Mouse (Mus musculus): ENCODE data around the gene Hist1h3h. TPM values are rescaled to one million over a fixed set of nuclear protein-coding genes. Genes with fewer than 3 reads are reported as not detected.

The Hist1h3h gene
- polyA plus RNA-seq (2012; ENCODE audit: insufficient read depth, insufficient read length, missing spikeins), result 6.9 TPM in 1 of 2 replicates, not detected in the other

DNA sequence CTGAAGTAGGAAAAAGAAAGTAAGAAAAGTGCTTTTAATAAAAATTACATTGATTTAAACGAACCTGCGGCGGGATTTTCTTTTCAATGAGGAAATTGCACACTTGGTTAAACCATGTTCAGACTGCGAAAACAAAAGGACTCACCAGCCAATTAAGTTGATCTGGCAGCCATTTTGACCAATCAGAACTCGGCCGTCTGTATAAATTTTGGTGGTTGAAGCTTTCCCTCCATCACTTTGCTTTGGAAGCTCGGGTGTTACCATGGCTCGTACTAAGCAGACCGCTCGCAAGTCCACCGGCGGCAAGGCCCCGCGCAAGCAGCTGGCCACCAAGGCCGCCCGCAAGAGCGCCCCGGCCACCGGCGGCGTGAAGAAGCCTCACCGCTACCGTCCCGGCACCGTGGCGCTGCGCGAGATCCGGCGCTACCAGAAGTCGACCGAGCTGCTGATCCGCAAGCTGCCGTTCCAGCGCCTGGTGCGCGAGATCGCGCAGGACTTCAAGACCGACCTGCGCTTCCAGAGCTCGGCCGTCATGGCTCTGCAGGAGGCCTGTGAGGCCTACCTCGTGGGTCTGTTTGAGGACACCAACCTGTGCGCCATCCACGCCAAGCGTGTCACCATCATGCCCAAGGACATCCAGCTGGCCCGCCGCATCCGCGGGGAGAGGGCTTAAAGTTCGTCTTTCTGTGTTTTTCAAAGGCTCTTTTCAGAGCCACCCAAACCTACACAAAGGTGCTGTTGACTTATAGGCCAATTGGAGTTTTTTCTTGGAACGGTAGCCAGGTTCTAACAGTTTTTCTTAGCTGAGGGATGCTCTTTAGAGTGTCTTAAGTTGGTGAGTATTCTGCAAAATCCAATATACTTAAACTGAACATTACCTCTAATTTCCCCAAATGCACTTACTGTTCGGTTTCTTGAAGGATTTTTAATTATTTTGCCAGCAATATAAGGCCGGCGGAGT, at the start of gene Hist1h3h:
TSS of gene Hist1h3h (plus strand) at position 263 of the 961 bp plus-strand sequence.
- Histone ChIP-seq H3K4me1 (ENCODE audit: control insufficient read depth, insufficient read depth, low read length) (peaks cover 15% of the 10 kb centered on the region), H3K27ac (ENCODE audit: insufficient read depth, low read depth, low read length) (peak within 1 kb of the TSS; percentile 90), H3K4me3 (ENCODE audit: insufficient read depth, low read length) (peak within 1 kb of the TSS; percentile 64)

- H3K27ac ChIP-seq (ENCODE audit: insufficient read depth, low read depth, low read length), result no peak within 1 kb of the TSS
- TF ChIP-seq POLR2A (IDR thresholded peaks at IDR 0.05; ENCODE audit: borderline replicate concordance, low read depth, low read length) (no peak), CTCF (IDR thresholded peaks at IDR 0.05; ENCODE audit: low read depth, low read length) (no peak)
- H3K4me3 ChIP-seq (ENCODE audit: insufficient read depth, low read length), result no peak within 1 kb of the TSS
- no peaks in the 10 kb centered on the region for H3K4me1 ChIP-seq (ENCODE audit: control insufficient read depth, insufficient read depth, low read length)
Measured at GRCm38 (mm10) chr13:21677305-21677704, 40.2 kb upstream of the Hist1h3h start, which contains the start of gene Olfr1360. Gene Olfr1360, minus strand, starts transcription at chr13:21677405.

DNA sequence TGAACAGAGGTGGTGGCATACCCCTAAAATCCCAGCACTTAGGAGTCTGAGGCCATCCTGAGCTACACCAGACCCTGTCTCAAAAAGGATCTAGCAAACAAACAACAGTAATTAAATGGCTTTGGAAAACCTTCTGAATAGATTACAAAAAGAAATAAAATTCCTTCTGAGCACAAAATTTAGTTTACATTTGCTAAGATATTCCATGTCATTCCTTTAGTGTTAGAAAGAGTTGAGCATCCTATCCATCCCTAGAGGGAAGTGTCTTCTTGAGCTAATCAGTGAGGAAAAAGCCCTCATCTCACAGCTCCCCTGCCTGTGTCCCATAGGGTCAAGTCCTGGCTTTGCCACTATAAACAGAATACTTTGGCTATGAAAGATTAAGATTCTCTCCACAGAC, 19.6 kb upstream of the Hist1h3h start, which contains the start of gene Olfr1359:
TSS of gene Olfr1359 (plus strand) at position 301 of the 400 bp plus-strand sequence.
- H3K4me3 ChIP-seq (ENCODE audit: insufficient read depth, low read length), result no peak within 1 kb of the TSS
- no peak for TF ChIP-seq CTCF (IDR thresholded peaks at IDR 0.05; ENCODE audit: low read depth, low read length)
- no peak for TF ChIP-seq POLR2A (IDR thresholded peaks at IDR 0.05; ENCODE audit: borderline replicate concordance, low read depth, low read length)
- no peaks in the 10 kb centered on the region for H3K4me1 ChIP-seq (ENCODE audit: control insufficient read depth, insufficient read depth, low read length)
- H3K27ac ChIP-seq (ENCODE audit: insufficient read depth, low read depth, low read length), result no peak within 1 kb of the TSS

DNA sequence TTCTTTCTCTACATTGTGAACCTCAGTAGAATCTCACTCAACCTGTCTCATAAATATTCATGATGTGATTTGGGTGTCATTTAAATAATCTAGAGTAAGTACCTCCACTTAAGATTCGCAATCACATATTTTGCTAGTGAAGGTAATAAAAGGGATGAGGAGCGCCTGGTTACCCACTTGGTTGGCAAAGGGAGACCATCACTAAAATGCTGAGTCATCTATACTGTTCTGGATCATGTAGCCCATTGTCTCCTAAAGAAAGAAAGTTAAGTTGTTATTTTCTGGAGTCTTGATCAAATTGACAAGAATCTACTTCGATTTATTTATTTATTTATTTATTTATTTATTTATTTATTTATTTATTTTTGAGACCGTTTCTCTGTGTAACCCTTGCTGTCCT, 10.8 kb upstream of the Hist1h3h start:
- Histone ChIP-seq H3K4me3 (ENCODE audit: insufficient read depth, low read length) (no peak overlapping the region), H3K4me1 (ENCODE audit: control insufficient read depth, insufficient read depth, low read length) (no peaks in the 10 kb centered on the region), H3K27ac (ENCODE audit: insufficient read depth, low read depth, low read length) (no peak overlapping the region)
- no peak for TF ChIP-seq CTCF (IDR thresholded peaks at IDR 0.05; ENCODE audit: low read depth, low read length)
- no peak for TF ChIP-seq POLR2A (IDR thresholded peaks at IDR 0.05; ENCODE audit: borderline replicate concordance, low read depth, low read length)

DNA sequence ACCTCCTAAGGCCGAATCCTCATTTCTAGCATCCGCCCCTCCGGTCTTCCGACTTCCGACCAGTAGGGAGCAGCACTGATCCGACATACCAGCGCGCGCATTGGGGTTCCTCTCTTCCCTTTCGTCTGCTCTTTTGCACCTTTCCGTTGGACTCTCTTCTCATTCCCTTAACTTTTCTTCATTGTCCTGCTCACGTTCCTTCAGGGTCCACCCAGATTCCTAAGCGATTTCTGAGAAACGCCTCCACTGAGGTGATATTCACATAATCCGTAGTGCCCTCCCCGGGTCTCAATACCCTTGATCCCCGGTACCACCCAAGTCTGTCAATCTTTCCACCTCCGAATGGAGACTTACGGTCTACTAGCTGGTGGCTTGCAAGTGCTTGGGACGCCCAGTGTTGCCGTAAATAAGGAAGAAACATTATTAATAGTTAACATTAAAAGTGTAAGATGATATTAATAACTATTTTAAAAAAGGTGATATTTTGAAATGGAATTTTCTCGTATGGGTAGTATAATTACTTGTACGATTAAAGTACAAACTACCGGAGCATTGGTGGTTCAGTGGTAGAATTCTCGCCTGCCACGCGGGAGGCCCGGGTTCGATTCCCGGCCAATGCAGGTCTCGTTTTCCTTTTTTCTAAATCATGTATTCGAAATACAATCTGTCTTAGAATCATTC, 7.3 kb upstream of the Hist1h3h start:
- peak overlapping the region; percentile 88 for H3K4me3 ChIP-seq (ENCODE audit: insufficient read depth, low read length)
- TF ChIP-seq POLR2A (IDR thresholded peaks at IDR 0.05; ENCODE audit: borderline replicate concordance, low read depth, low read length) (no peak), CTCF (IDR thresholded peaks at IDR 0.05; ENCODE audit: low read depth, low read length) (peak; percentile 69)
- H3K27ac ChIP-seq (ENCODE audit: insufficient read depth, low read depth, low read length), result peak overlapping the region; percentile 31; the same call in 1 of the 2 replicates
- H3K4me1 ChIP-seq (ENCODE audit: control insufficient read depth, insufficient read depth, low read length), result no peaks in the 10 kb centered on the region

DNA sequence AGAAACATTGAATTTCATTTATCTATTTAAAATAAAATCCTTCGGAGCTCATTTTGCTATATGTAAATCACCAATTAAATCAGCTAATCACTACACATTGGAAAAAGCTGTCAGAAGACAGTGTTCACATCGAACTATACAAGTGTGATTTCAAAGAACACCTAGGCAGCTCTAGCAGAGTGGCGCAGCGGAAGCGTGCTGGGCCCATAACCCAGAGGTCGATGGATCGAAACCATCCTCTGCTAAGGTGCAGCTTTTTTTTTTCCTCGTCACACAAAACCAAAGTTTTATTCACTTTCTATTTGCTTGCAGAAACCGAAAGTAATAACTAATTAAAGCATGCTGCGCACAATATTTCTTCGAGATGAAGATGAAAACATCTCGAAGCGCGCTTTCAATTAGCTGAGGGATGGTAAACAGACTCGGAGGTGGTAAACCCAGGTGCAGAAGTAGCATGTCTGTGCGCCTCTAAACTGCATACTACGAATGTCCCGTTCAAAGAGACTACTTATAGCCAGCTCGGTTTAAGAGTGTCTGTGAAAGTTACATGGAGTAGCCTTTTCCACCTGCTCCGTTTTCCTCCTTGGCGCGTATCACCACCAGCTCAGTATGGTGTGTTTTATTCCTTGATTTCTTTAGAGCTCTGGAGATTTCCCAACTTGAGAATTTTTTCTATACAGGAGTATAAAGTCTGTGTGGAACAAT, 6.5 kb upstream of the Hist1h3h start:
- Histone ChIP-seq H3K27ac (ENCODE audit: insufficient read depth, low read depth, low read length) (no peak overlapping the region), H3K4me1 (ENCODE audit: control insufficient read depth, insufficient read depth, low read length) (no peaks in the 10 kb centered on the region), H3K4me3 (ENCODE audit: insufficient read depth, low read length) (peak overlapping the region; percentile 70)
- TF ChIP-seq POLR2A (IDR thresholded peaks at IDR 0.05; ENCODE audit: borderline replicate concordance, low read depth, low read length) (no peak), CTCF (IDR thresholded peaks at IDR 0.05; ENCODE audit: low read depth, low read length) (no peak)

DNA sequence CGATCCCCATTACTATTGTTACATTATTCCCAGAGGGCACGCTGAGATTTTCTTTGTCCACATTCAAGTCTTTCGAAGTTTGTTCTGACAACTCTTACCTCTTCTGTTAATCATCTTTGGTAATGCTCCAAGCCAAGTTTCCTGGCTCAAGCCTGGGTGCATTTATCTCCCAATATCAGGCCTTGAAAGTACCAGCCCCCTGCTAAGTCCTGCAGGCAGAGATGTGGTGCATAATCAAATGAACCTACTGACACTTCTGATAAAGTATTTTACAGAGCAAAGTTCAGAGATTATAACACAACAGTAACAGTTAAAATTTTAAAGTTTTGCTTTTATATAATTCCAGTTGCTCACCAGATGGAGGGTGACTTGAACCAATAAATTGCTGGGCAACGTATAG, 5.8 kb upstream of the Hist1h3h start:
- H3K27ac ChIP-seq (ENCODE audit: insufficient read depth, low read depth, low read length), result no peak overlapping the region
- peak overlapping the region; percentile 70 for H3K4me3 ChIP-seq (ENCODE audit: insufficient read depth, low read length)
- TF ChIP-seq CTCF (IDR thresholded peaks at IDR 0.05; ENCODE audit: low read depth, low read length) (no peak), POLR2A (IDR thresholded peaks at IDR 0.05; ENCODE audit: borderline replicate concordance, low read depth, low read length) (no peak)
- no peaks in the 10 kb centered on the region for H3K4me1 ChIP-seq (ENCODE audit: control insufficient read depth, insufficient read depth, low read length)

GRCm38 (mm10) chr13:21714725-21715124, 2.7 kb upstream of the Hist1h3h start:
- Histone ChIP-seq H3K4me1 (ENCODE audit: control insufficient read depth, insufficient read depth, low read length) (peaks cover 6% of the 10 kb centered on the region; the same call in 1 of the 2 replicates), H3K27ac (ENCODE audit: insufficient read depth, low read depth, low read length) (no peak overlapping the region), H3K4me3 (ENCODE audit: insufficient read depth, low read length) (peak overlapping the region; percentile 52)
- TF ChIP-seq CTCF (IDR thresholded peaks at IDR 0.05; ENCODE audit: low read depth, low read length), result no peak
- no peak for TF ChIP-seq POLR2A (IDR thresholded peaks at IDR 0.05; ENCODE audit: borderline replicate concordance, low read depth, low read length)

- Histone ChIP-seq H3K4me3 (ENCODE audit: insufficient read depth, low read length) (peak overlapping the region; percentile 52), H3K4me1 (ENCODE audit: control insufficient read depth, insufficient read depth, low read length) (peaks cover 11% of the 10 kb centered on the region), H3K27ac (ENCODE audit: insufficient read depth, low read depth, low read length) (peak overlapping the region; percentile 68)
- TF ChIP-seq CTCF (IDR thresholded peaks at IDR 0.05; ENCODE audit: low read depth, low read length) (no peak), POLR2A (IDR thresholded peaks at IDR 0.05; ENCODE audit: borderline replicate concordance, low read depth, low read length) (no peak)
Measured at GRCm38 (mm10) chr13:21715131-21715863, 2.2 kb upstream of the Hist1h3h start.

- Histone ChIP-seq H3K4me3 (ENCODE audit: insufficient read depth, low read length) (peak within 1 kb of the TSS; percentile 62), H3K4me1 (ENCODE audit: control insufficient read depth, insufficient read depth, low read length) (peaks cover 13% of the 10 kb centered on the region), H3K27ac (ENCODE audit: insufficient read depth, low read depth, low read length) (peak within 1 kb of the TSS; percentile 88)
Measured at GRCm38 (mm10) chr13:21715864-21716539, 1.5 kb upstream of the Hist1h3h start, which contains the start of the genes Hist1h2bl and Hist1h2ai. Gene Hist1h2bl, minus strand, starts transcription at chr13:21716143. Gene Hist1h2ai, plus strand, starts transcription at chr13:21716422.

GRCm38 (mm10) chr13:21716540-21717391, 693 bp upstream of the Hist1h3h start:
- peak overlapping the region; percentile 62 for H3K4me3 ChIP-seq (ENCODE audit: insufficient read depth, low read length)
- peaks cover 13% of the 10 kb centered on the region for H3K4me1 ChIP-seq (ENCODE audit: control insufficient read depth, insufficient read depth, low read length)
- peak overlapping the region; percentile 88 for H3K27ac ChIP-seq (ENCODE audit: insufficient read depth, low read depth, low read length)
